19 mouse cellular contexts compared by ENCODE assay signal in genomic region chr1:141464576-141464975, GRCm38 (mm10).
DNase-seq lines count a peak whose midpoint lies in the region; ATAC-seq and TF ChIP-seq lines count a peak whose summit lies in the region.
"Had no signal": no experiment of that assay in that cellular context is flagged by ENCODE, and none has a peak within 500 bp of the region (broad histone marks: within the 10 kb centered on the region; RNA-seq: fewer than 3 reads in every experiment).

No protein-coding gene starts in this region.

- TF ChIP-seq CTCF in C2C12 (IDR thresholded peaks at IDR 0.05; ENCODE audit: control insufficient read depth, insufficient read depth, insufficient read length), result no peak
- TF ChIP-seq CTCF in lung, postnatal 0 days (IDR thresholded peaks at IDR 0.05), result no peak

- no peak overlapping the region for H3K9ac ChIP-seq in lung, postnatal 0 days (replicated peaks; ENCODE audit: low read depth)
- H3K9ac ChIP-seq: embryonic facial prominence, embryonic 13.5 days; heart, embryonic 12.5 days; hindbrain, embryonic 14.5 days had no signal

- H3K4me3 ChIP-seq in C2C12 (ENCODE audit: insufficient read depth, poor library complexity, severe bottlenecking), result no peak overlapping the region
- H3K4me3 ChIP-seq in lung, postnatal 0 days (ENCODE audit: low read depth, low read length), result no peak overlapping the region
- H3K4me3 ChIP-seq: embryonic facial prominence, embryonic 13.5 days; gastrocnemius, adult 2 months; heart, embryonic 12.5 days; hindbrain, embryonic 10.5 days had no signal

- ATAC-seq in megakaryocyte-erythroid progenitor cell, adult 5-6 weeks (replicated peaks; ENCODE audit: low FRiP score, low TSS enrichment, poor library complexity, severe bottlenecking), result no peak
- ATAC-seq in lung, postnatal 0 days, result no peak
- ATAC-seq: forebrain, embryonic 14.5 days; inflammation-experienced regulatory T-cells, adult 6 months; intestine, postnatal 0 days had no signal

- H3K4me2 ChIP-seq in lung, postnatal 0 days (replicated peaks; ENCODE audit: low read depth, low read length), result no peak overlapping the region
- H3K4me2 ChIP-seq: embryonic facial prominence, embryonic 13.5 days; heart, embryonic 12.5 days; hindbrain, embryonic 14.5 days had no signal

- H3K27ac ChIP-seq in lung, postnatal 0 days (ENCODE audit: low read length), result no peak overlapping the region
- H3K27ac ChIP-seq: embryonic facial prominence, embryonic 13.5 days; gastrocnemius, adult 2 months; hindbrain, embryonic 10.5 days; hindbrain, embryonic 14.5 days had no signal

- no peaks in the 10 kb centered on the region for H3K79me3 ChIP-seq in C2C12 (ENCODE audit: low read depth)

- H3K36me3 ChIP-seq in C2C12 (ENCODE audit: control insufficient read depth, insufficient read depth), result no peaks in the 10 kb centered on the region
- no peaks in the 10 kb centered on the region for H3K36me3 ChIP-seq in lung, postnatal 0 days (ENCODE audit: insufficient read depth, low read length)
- H3K36me3 ChIP-seq: embryonic facial prominence, embryonic 13.5 days; heart, embryonic 12.5 days; hindbrain, embryonic 10.5 days had no signal

- no peaks in the 10 kb centered on the region for H3K4me1 ChIP-seq in lung, postnatal 0 days (ENCODE audit: insufficient read depth, low read depth, low read length)
- H3K4me1 ChIP-seq: embryonic facial prominence, embryonic 13.5 days; heart, embryonic 12.5 days; hindbrain, embryonic 10.5 days had no signal

- no peak for TF ChIP-seq EP300 in lung, postnatal 0 days (IDR thresholded peaks at IDR 0.05)

- peak; percentile 39 to 42 for DNase-seq in cerebellum, postnatal 10 days
- DNase-seq in cerebellum, adult 18-20 months, result no peak
- peak; percentile 40 for DNase-seq in 416B (ENCODE audit: low read depth)
- peak; percentile 10 for DNase-seq in brain, adult 2 months (ENCODE audit: low read depth, low spot score)
- no peak for DNase-seq in lung, postnatal 0 days (ENCODE audit: low spot score)
- DNase-seq: B cell, adult 2 months; cerebellum, postnatal 36 days; gastrocnemius, adult 2 months; gastrocnemius, postnatal 25 days; kidney, adult 8-10 months had no signal

- no peaks in the 10 kb centered on the region for H3K27me3 ChIP-seq in C2C12 (ENCODE audit: control insufficient read depth, insufficient read depth, insufficient read length)
- no peaks in the 10 kb centered on the region for H3K27me3 ChIP-seq in lung, postnatal 0 days (replicated peaks; ENCODE audit: insufficient read depth, low read length)
- H3K27me3 ChIP-seq: embryonic facial prominence, embryonic 13.5 days; heart, embryonic 12.5 days had no signal

- H3K79me2 ChIP-seq in C2C12 (ENCODE audit: control insufficient read depth, insufficient read depth), result no peaks in the 10 kb centered on the region

- no peak overlapping the region for H3ac ChIP-seq in C2C12 (ENCODE audit: control insufficient read depth, insufficient read length, low read depth)

- no peaks in the 10 kb centered on the region for H3K9me3 ChIP-seq in lung, postnatal 0 days (ENCODE audit: low read length)
- H3K9me3 ChIP-seq: embryonic facial prominence, embryonic 13.5 days; heart, embryonic 12.5 days; hindbrain, embryonic 10.5 days had no signal

TF ChIP-seq in C2C12, 6 proteins besides CTCF, POLR2A, EP300 and RAD21:
- TF ChIP-seq MYOG (IDR thresholded peaks at IDR 0.05; ENCODE audit: control insufficient read depth, extremely low read depth, insufficient read length), result no peak
- no peak for TF ChIP-seq MAX (IDR thresholded peaks at IDR 0.05)
- TF ChIP-seq FOSL1 (IDR thresholded peaks at IDR 0.05; ENCODE audit: insufficient read depth, low read length, poor library complexity, severe bottlenecking), result peak; percentile 28
- no peak for TF ChIP-seq USF1 (IDR thresholded peaks at IDR 0.05; ENCODE audit: low read depth)

Comparison
In these comparisons a context has a peak if more than half of its experiments do, and no peak if none do; other contexts are left out.
1. DNase-seq: peak in cerebellum, postnatal 10 days (2 of 2), 416B (single experiment) and brain, adult 2 months (single experiment); none in cerebellum, adult 18-20 months (0 of 2) and lung, postnatal 0 days (single experiment).